Mouse (Mus musculus) forebrain, postnatal 0 days (tissue): ENCODE measurements around the gene Pgghg. TPM values are rescaled to one million over a fixed set of nuclear protein-coding genes. Genes with fewer than 3 reads are reported as not detected.
"Not testable (repeated sequence)": the region's sequence is repeated elsewhere in the genome, so short reads cannot be mapped to it uniquely, and the experiment has no call there.

ENCODE experiments used
- ATAC-seq: fragments of 200-750 bp; cut with Nextera tagmentation; 2 replicates; pipeline ENCODE4 v1.8.0; 2017; ENCODE audit warnings: mild to moderate bottlenecking, moderate library complexity
- DNase-seq: peaks from one replicate; pipeline ENCODE4 v3.0.0-alpha.2; 2015
- H3K27ac ChIP-seq: fragments of 300-500 bp; sonication (generic); 2 replicates; pipeline ENCODE4 v1.5.1; 2014; ENCODE audit warnings: low read depth, mild to moderate bottlenecking, antibody characterized with exemption, low read length, moderate library complexity, mixed read lengths
- H3K27me3 ChIP-seq: fragments of 300-500 bp; sonication (generic); 2 replicates; pipeline ENCODE4 v1.6.1; 2014; ENCODE audit warnings: mild to moderate bottlenecking, low read length, mixed read lengths; ENCODE audit not compliant: insufficient read depth
- H3K36me3 ChIP-seq: fragments of 300-500 bp; sonication (generic); 2 replicates; pipeline ENCODE4 v1.6.1; 2014; ENCODE audit warnings: mild to moderate bottlenecking, moderate library complexity; ENCODE audit not compliant: insufficient read depth
- H3K4me1 ChIP-seq: fragments of 300-500 bp; sonication (generic); 2 replicates; pipeline ENCODE4 v1.6.1; 2014; ENCODE audit warnings: antibody characterized with exemption; ENCODE audit not compliant: insufficient read depth
- H3K4me2 ChIP-seq: fragments of 300-500 bp; sonication (generic); 2 replicates; pipeline ENCODE4 v1.6.1; 2014; ENCODE audit warnings: low read depth, mild to moderate bottlenecking, moderate library complexity
- H3K4me3 ChIP-seq: fragments of 300-500 bp; sonication (generic); 2 replicates; pipeline ENCODE4 v1.5.1; 2014; ENCODE audit warnings: low read depth, low read length, mixed read lengths
- H3K9ac ChIP-seq: fragments of 300-500 bp; sonication (generic); 2 replicates; pipeline ENCODE4 v1.6.1; 2014; ENCODE audit warnings: mild to moderate bottlenecking
- H3K9me3 ChIP-seq: fragments of 300-500 bp; sonication (generic); 2 replicates; pipeline ENCODE4 v1.6.1; 2016; ENCODE audit warnings: low read length
- CTCF ChIP-seq: sonication (generic); IDR thresholded peaks from 2 replicates; pipeline ENCODE4 v1.5.1; 2016; ENCODE audit warnings: antibody characterized with exemption, control low read depth, low read depth
- WGBS: fragments of 180-500 bp; shearing (Covaris S2); extraction: QIAGEN DNeasy Blood & Tissue Kit; methylation state at CpG from one replicate; pipeline ENCODE4 v1.1.7; 2014; 5-methylcytosine and 5-hydroxymethylcytosine counted together
- polyA plus RNA-seq: library from polyadenylated mRNA; unstranded; fragments of >200 nt; fragmentation: Nextera tagmentation; extraction: Ambion mirVana; gene quantifications from 2 replicates; pipeline ENCODE4 v1.2.1, GENCODE M21; 2015
- total RNA-seq: library from RNA; depleted of rRNA; stranded (reverse); fragments of >200 nt; gene quantifications from 2 replicates; pipeline ENCODE4 v1.2.3, GENCODE M21; 2014

Pgghg gene
- total and polyA plus RNA-seq, 2 experiments from 2014 or later = 5.3 to 8.5 TPM

GRCm38 (mm10) chr7:140966921-140967320, 25.7 kb downstream of the Pgghg start, which contains the start of gene Ifitm1:
Ifitm1 (plus strand) TSS chr7:140967221.
- DNase-seq = no peak
- no peak for ATAC-seq
- WGBS = 80% methylated on average over 4 of the region's 4 CpGs
- Histone ChIP-seq H3K36me3 (no peaks in the 10 kb centered on the region), H3K4me3 (no peak within 1 kb of the TSS), H3K4me1 (no peaks in the 10 kb centered on the region), H3K4me2 (no peak within 1 kb of the TSS), H3K27me3 (no peaks in the 10 kb centered on the region), H3K9ac (no peak within 1 kb of the TSS), H3K27ac (no peak within 1 kb of the TSS), H3K9me3 (no peaks in the 10 kb centered on the region)
- no peak for TF ChIP-seq CTCF

GRCm38 (mm10) chr7:140967862-140968591, 26.8 kb downstream of the Pgghg start:
- no peak for DNase-seq
- no peak overlapping the region for H3K27ac ChIP-seq
- H3K9me3 ChIP-seq = no peaks in the 10 kb centered on the region
- H3K4me3 ChIP-seq = no peak overlapping the region
- no peak for ATAC-seq
- 9% methylated on average over 14 of the region's 14 CpGs for WGBS
- H3K36me3 ChIP-seq = no peaks in the 10 kb centered on the region
- no peak overlapping the region for H3K9ac ChIP-seq
- H3K4me1 ChIP-seq = no peaks in the 10 kb centered on the region
- no peak overlapping the region for H3K4me2 ChIP-seq
- no peaks in the 10 kb centered on the region for H3K27me3 ChIP-seq
- TF ChIP-seq CTCF = no peak

- not testable (repeated sequence) for H3K9me3 ChIP-seq, H3K4me3 ChIP-seq, DNase-seq, H3K9ac ChIP-seq, H3K4me2 ChIP-seq, H3K27me3 ChIP-seq, H3K4me1 ChIP-seq, H3K27ac ChIP-seq, ATAC-seq, H3K36me3 ChIP-seq
- 22% methylated on average over 3 of the region's 3 CpGs for WGBS
These were observed 27.5 kb downstream of the Pgghg start for GRCm38 (mm10) chr7:140968710-140969109.

- no peak overlapping the region for H3K9ac ChIP-seq
- no peaks in the 10 kb centered on the region for H3K9me3 ChIP-seq
- ATAC-seq (no peak), DNase-seq (no peak)
- no peaks in the 10 kb centered on the region for H3K4me1 ChIP-seq
- no peak for TF ChIP-seq CTCF
- 53% methylated on average over 7 of the region's 7 CpGs for WGBS
- H3K27me3 ChIP-seq = no peaks in the 10 kb centered on the region
- no peak overlapping the region for H3K27ac ChIP-seq
- no peak overlapping the region for H3K4me3 ChIP-seq
- no peaks in the 10 kb centered on the region for H3K36me3 ChIP-seq
- no peak overlapping the region for H3K4me2 ChIP-seq
These were observed 29.7 kb downstream of the Pgghg start for GRCm38 (mm10) chr7:140970931-140971330.

- Histone ChIP-seq H3K27ac (no peak overlapping the region), H3K27me3 (no peaks in the 10 kb centered on the region), H3K9ac (no peak overlapping the region), H3K36me3 (no peaks in the 10 kb centered on the region), H3K4me2 (no peak overlapping the region), H3K4me1 (no peaks in the 10 kb centered on the region), H3K9me3 (no peaks in the 10 kb centered on the region), H3K4me3 (no peak overlapping the region)
- ATAC-seq (no peak), DNase-seq (no peak)
- no peak for TF ChIP-seq CTCF
- 87% methylated on average over 8 of the region's 8 CpGs for WGBS
These were observed 30.4 kb downstream of the Pgghg start for GRCm38 (mm10) chr7:140971479-140972171.

- DNase-seq (no peak), ATAC-seq (no peak)
- no peak overlapping the region for H3K4me3 ChIP-seq
- TF ChIP-seq CTCF = no peak
- H3K36me3 ChIP-seq = no peaks in the 10 kb centered on the region
- 20% methylated on average over 14 of the region's 14 CpGs for WGBS
- no peak overlapping the region for H3K4me2 ChIP-seq
- no peaks in the 10 kb centered on the region for H3K4me1 ChIP-seq
- no peak overlapping the region for H3K27ac ChIP-seq
- H3K9ac ChIP-seq = no peak overlapping the region
- H3K9me3 ChIP-seq = no peaks in the 10 kb centered on the region
- no peaks in the 10 kb centered on the region for H3K27me3 ChIP-seq
These were observed 32.4 kb downstream of the Pgghg start for GRCm38 (mm10) chr7:140973396-140974165.

GRCm38 (mm10) chr7:140974940-140975339, 33.7 kb downstream of the Pgghg start:
- Histone ChIP-seq H3K4me1 (no peaks in the 10 kb centered on the region), H3K36me3 (no peaks in the 10 kb centered on the region), H3K9ac (no peak overlapping the region), H3K27me3 (no peaks in the 10 kb centered on the region), H3K4me2 (no peak overlapping the region), H3K4me3 (no peak overlapping the region), H3K27ac (no peak overlapping the region), H3K9me3 (no peaks in the 10 kb centered on the region)
- no peak for ATAC-seq
- no peak for DNase-seq
- no peak for TF ChIP-seq CTCF
- WGBS = 19% methylated on average over 9 of the region's 9 CpGs
